Comparison of ENCODE assay signal across 26 mouse cellular contexts in genomic region chr1:151144471-151145146, GRCm38 (mm10). TPM values are rescaled to one million over a fixed set of nuclear protein-coding genes. Genes with fewer than 3 reads are reported as not detected.
DNase-seq lines count a peak whose midpoint lies in the region; ATAC-seq and TF ChIP-seq lines count a peak whose summit lies in the region.
"Had no signal": no experiment of that assay in that cellular context is flagged by ENCODE, and none has a peak within 500 bp of the region (broad histone marks: within the 10 kb centered on the region; RNA-seq: fewer than 3 reads in every experiment).

No protein-coding gene starts in this region.

- H3K4me3 ChIP-seq in kidney, embryonic 16.5 days (ENCODE audit: low read length): no peak overlapping the region
- no peak overlapping the region for H3K4me3 ChIP-seq in heart, embryonic 10.5 days
- H3K4me3 ChIP-seq in heart, postnatal 0 days (ENCODE audit: low read depth, low read length): no peak overlapping the region
- H3K4me3 ChIP-seq: forebrain, embryonic 10.5 days; hindbrain, embryonic 10.5 days; limb, embryonic 15.5 days; midbrain, embryonic 12.5 days had no signal

- no peaks in the 10 kb centered on the region for H3K9me3 ChIP-seq in kidney, embryonic 16.5 days (ENCODE audit: low read length)
- no peaks in the 10 kb centered on the region for H3K9me3 ChIP-seq in heart, embryonic 10.5 days
- no peaks in the 10 kb centered on the region for H3K9me3 ChIP-seq in heart, postnatal 0 days (replicated peaks; ENCODE audit: control insufficient read depth, low read length)
- H3K9me3 ChIP-seq: forebrain, embryonic 10.5 days; hindbrain, embryonic 10.5 days; limb, embryonic 15.5 days; midbrain, embryonic 12.5 days had no signal

- 0 out of 2 replicates have a peak, but pooled peaks have one; percentile 15 for ATAC-seq in kidney, embryonic 16.5 days (ENCODE audit: low FRiP score, low TSS enrichment)
- peak; percentile 87 for ATAC-seq in heart, postnatal 0 days (ENCODE audit: insufficient read depth, low read depth)
- ATAC-seq: hindbrain, postnatal 0 days had no signal

- no peaks in the 10 kb centered on the region for H3K27me3 ChIP-seq in kidney, embryonic 16.5 days (ENCODE audit: insufficient read depth, low read length)
- no peaks in the 10 kb centered on the region for H3K27me3 ChIP-seq in heart, embryonic 10.5 days (ENCODE audit: insufficient read depth, poor library complexity, severe bottlenecking)
- no peaks in the 10 kb centered on the region for H3K27me3 ChIP-seq in heart, postnatal 0 days (ENCODE audit: control insufficient read depth, insufficient read depth, low read length)
- H3K27me3 ChIP-seq: limb, embryonic 15.5 days; midbrain, embryonic 12.5 days had no signal

- H3K27ac ChIP-seq in kidney, embryonic 16.5 days (ENCODE audit: low read length): no peak overlapping the region
- H3K27ac ChIP-seq in heart, embryonic 10.5 days: peak overlapping the region; percentile 83
- peak overlapping the region; percentile 75 for H3K27ac ChIP-seq in heart, postnatal 0 days (ENCODE audit: low read depth)
- H3K27ac ChIP-seq: forebrain, embryonic 10.5 days; hindbrain, embryonic 10.5 days; hindbrain, postnatal 0 days; limb, embryonic 15.5 days; midbrain, embryonic 12.5 days had no signal

- no peaks in the 10 kb centered on the region for H3K36me3 ChIP-seq in kidney, embryonic 16.5 days (ENCODE audit: insufficient read depth, low read length)
- no peaks in the 10 kb centered on the region for H3K36me3 ChIP-seq in heart, embryonic 10.5 days
- no peaks in the 10 kb centered on the region for H3K36me3 ChIP-seq in heart, postnatal 0 days (replicated peaks; ENCODE audit: control insufficient read depth, insufficient read depth, low read length)
- H3K36me3 ChIP-seq: forebrain, embryonic 10.5 days; hindbrain, embryonic 10.5 days; limb, embryonic 15.5 days; midbrain, embryonic 12.5 days had no signal

- TF ChIP-seq EP300 in heart, postnatal 0 days (IDR thresholded peaks at IDR 0.05; ENCODE audit: low read depth): peak; percentile 70; the same call in 1 of the 2 replicates

- no peak overlapping the region for H3K9ac ChIP-seq in kidney, embryonic 16.5 days (replicated peaks; ENCODE audit: low read length)
- no peak overlapping the region for H3K9ac ChIP-seq in heart, postnatal 0 days (replicated peaks; ENCODE audit: low read depth, low read length)
- H3K9ac ChIP-seq: limb, embryonic 15.5 days; midbrain, embryonic 12.5 days had no signal

- H3K4me2 ChIP-seq in kidney, embryonic 16.5 days (replicated peaks; ENCODE audit: low read depth, low read length): no peak overlapping the region
- no peak overlapping the region for H3K4me2 ChIP-seq in heart, postnatal 0 days (ENCODE audit: low read depth, low read length)
- H3K4me2 ChIP-seq: limb, embryonic 15.5 days; midbrain, embryonic 12.5 days had no signal

- no peak for TF ChIP-seq CTCF in heart, postnatal 0 days (IDR thresholded peaks at IDR 0.05; ENCODE audit: low read depth)

- WGBS in kidney, embryonic 16.5 days: 64% methylated on average over 6 of the region's 6 CpGs
- 18% methylated on average over 6 of the region's 6 CpGs for WGBS in heart, embryonic 10.5 days
- WGBS in heart, postnatal 0 days: 11% methylated on average over 6 of the region's 6 CpGs

- DNase-seq in gastrocnemius, adult 18-20 months (ENCODE audit: low spot score): peak; percentile 15
- no peak for DNase-seq in gastrocnemius, postnatal 25 days
- DNase-seq in kidney, postnatal 14 days: no peak
- DNase-seq in heart, embryonic 10.5 days (ENCODE audit: low spot score): no peak
- peak; percentile 80 for DNase-seq in heart, postnatal 0 days (ENCODE audit: low spot score)
- no peak for DNase-seq in right cerebral cortex, postnatal 14 days
- no peak for DNase-seq in ovary, postnatal 10 days (ENCODE audit: low spot score)
- DNase-seq: adrenal gland, adult 8-10 months; cerebellum, adult 8-10 months; gastrocnemius, postnatal 14 days; kidney, adult 8-10 months; right cerebral cortex, adult 18-20 months; spleen, adult 18-20 months; thymus, adult 18-20 months had no signal

- H3K4me1 ChIP-seq in kidney, embryonic 16.5 days (ENCODE audit: insufficient read depth, low read length): no peaks in the 10 kb centered on the region
- peaks cover 19% of the 10 kb centered on the region for H3K4me1 ChIP-seq in heart, embryonic 10.5 days
- H3K4me1 ChIP-seq in heart, postnatal 0 days (ENCODE audit: control insufficient read depth, insufficient read depth): peaks cover 15% of the 10 kb centered on the region
- H3K4me1 ChIP-seq: hindbrain, embryonic 10.5 days; midbrain, embryonic 12.5 days had no signal

RNA-seq across cellular contexts. Expression of gene Gm47985, which starts 37.7 kb away (rescaled TPM):
- under 1 TPM in 1 of 2 experiments, not detected in 1; 0.26 TPM for total RNA-seq in gastrocnemius, adult 18-20 months (2021)
- not detected for total RNA-seq in gastrocnemius, postnatal 25 days (2021)
- polyA plus RNA-seq in kidney, embryonic 16.5 days (2015; fragmentation: Nextera tagmentation; extraction: Ambion mirVana): 0.25 and 0.48 TPM in 2 replicates
- 0.93 and 1.5 TPM in 2 replicates for polyA plus RNA-seq in heart, embryonic 10.5 days (2016; fragmentation: Nextera tagmentation; extraction: Ambion mirVana)
- 0.08 and 0.23 TPM in 2 replicates for total RNA-seq in heart, postnatal 0 days (2014; rRNA removed; ENCODE audit: low replicate concordance)
- polyA plus RNA-seq in heart, postnatal 0 days (2015; fragmentation: Nextera tagmentation; extraction: Ambion mirVana): 0.25 and 0.42 TPM in 2 replicates
- total RNA-seq: adrenal gland, adult 8-10 months; hindbrain, postnatal 0 days; left cerebral cortex, postnatal 36 days; monocyte, adult 5-6 weeks had no signal
- polyA plus RNA-seq: frontal cortex, adult 2 months; hindbrain, postnatal 0 days; limb, embryonic 15.5 days; stomach, embryonic 14.5 days had no signal

RNA-seq across cellular contexts. Expression of gene Gm8947, which starts 47.6 kb away (rescaled TPM):
- total RNA-seq in gastrocnemius, adult 18-20 months (2021): under 1 TPM in 1 of 2 experiments, not detected in 1; 0.17 TPM
- under 1 TPM in 1 of 2 experiments, not detected in 1; 0.26 TPM for total RNA-seq in gastrocnemius, postnatal 25 days (2021)
- 0.86 and 0.91 TPM in 2 replicates for polyA plus RNA-seq in kidney, embryonic 16.5 days (2015; fragmentation: Nextera tagmentation; extraction: Ambion mirVana)
- 0.46 and 0.51 TPM in 2 replicates for polyA plus RNA-seq in heart, embryonic 10.5 days (2016; fragmentation: Nextera tagmentation; extraction: Ambion mirVana)
- not detected in 2 replicates for total RNA-seq in heart, postnatal 0 days (2014; rRNA removed; ENCODE audit: low replicate concordance)
- 0.10 TPM in 1 of 2 replicates, not detected in the other for polyA plus RNA-seq in heart, postnatal 0 days (2015; fragmentation: Nextera tagmentation; extraction: Ambion mirVana)
- total RNA-seq: adrenal gland, adult 8-10 months; hindbrain, postnatal 0 days; layer of hippocampus, adult 8-10 months; left cerebral cortex, postnatal 36 days; monocyte, adult 5-6 weeks had no signal
- polyA plus RNA-seq: frontal cortex, adult 2 months; hindbrain, postnatal 0 days; limb, embryonic 15.5 days; midbrain, embryonic 12.5 days; stomach, embryonic 14.5 days had no signal

RNA-seq across cellular contexts. Expression of gene Gm47995, which starts 53.6 kb away (rescaled TPM):
- total RNA-seq in gastrocnemius, adult 18-20 months (2021): under 1 TPM in 1 of 2 experiments, not detected in 1; 0.31 TPM
- total RNA-seq in gastrocnemius, postnatal 25 days (2021): not detected
- 0.50 TPM in 1 of 2 replicates, not detected in the other for polyA plus RNA-seq in kidney, embryonic 16.5 days (2015; fragmentation: Nextera tagmentation; extraction: Ambion mirVana)
- 0.33 and 0.62 TPM in 2 replicates for polyA plus RNA-seq in heart, embryonic 10.5 days (2016; fragmentation: Nextera tagmentation; extraction: Ambion mirVana)
- 1.4 TPM in 1 of 2 replicates, not detected in the other for total RNA-seq in heart, postnatal 0 days (2014; rRNA removed; ENCODE audit: low replicate concordance)
- polyA plus RNA-seq in heart, postnatal 0 days (2015; fragmentation: Nextera tagmentation; extraction: Ambion mirVana): not detected in 2 replicates
- total RNA-seq: adrenal gland, adult 8-10 months; hindbrain, postnatal 0 days; layer of hippocampus, adult 8-10 months; left cerebral cortex, postnatal 36 days; monocyte, adult 5-6 weeks had no signal
- polyA plus RNA-seq: forebrain, embryonic 10.5 days; frontal cortex, adult 2 months; hindbrain, postnatal 0 days; midbrain, embryonic 12.5 days; neural tube, embryonic 11.5 days; stomach, embryonic 14.5 days had no signal

RNA-seq across cellular contexts. Expression of gene 3110040M04Rik, which starts 59.3 kb away (rescaled TPM):
- total RNA-seq in gastrocnemius, adult 18-20 months (2021): under 1 TPM in 1 of 2 experiments, not detected in 1; 0.38 TPM
- not detected for total RNA-seq in gastrocnemius, postnatal 25 days (2021)
- polyA plus RNA-seq in kidney, embryonic 16.5 days (2015; fragmentation: Nextera tagmentation; extraction: Ambion mirVana): 1.4 and 1.9 TPM in 2 replicates
- polyA plus RNA-seq in heart, embryonic 10.5 days (2016; fragmentation: Nextera tagmentation; extraction: Ambion mirVana): 0.55 TPM in 1 of 2 replicates, not detected in the other
- not detected in 2 replicates for total RNA-seq in heart, postnatal 0 days (2014; rRNA removed; ENCODE audit: low replicate concordance)
- not detected in 2 replicates for polyA plus RNA-seq in heart, postnatal 0 days (2015; fragmentation: Nextera tagmentation; extraction: Ambion mirVana)
- total RNA-seq: adrenal gland, adult 8-10 months; gastrocnemius, postnatal 14 days; hindbrain, postnatal 0 days; layer of hippocampus, adult 8-10 months; left cerebral cortex, postnatal 36 days; monocyte, adult 5-6 weeks had no signal
- polyA plus RNA-seq: forebrain, embryonic 10.5 days; frontal cortex, adult 2 months; hindbrain, embryonic 10.5 days; hindbrain, postnatal 0 days; limb, embryonic 15.5 days; midbrain, embryonic 12.5 days; stomach, embryonic 14.5 days had no signal

Comparison
In these comparisons a context has a peak if more than half of its experiments do, and no peak if none do; other contexts are left out.
1. DNase-seq: peak in gastrocnemius, adult 18-20 months (single experiment) and heart, postnatal 0 days (single experiment); none in gastrocnemius, postnatal 25 days (single experiment), kidney, postnatal 14 days (single experiment), heart, embryonic 10.5 days (single experiment), right cerebral cortex, postnatal 14 days (single experiment) and ovary, postnatal 10 days (single experiment).